Mouse (Mus musculus) duodenum, adult 2 months (tissue): ENCODE data around the gene Mfap5. TPM values are rescaled to one million over a fixed set of nuclear protein-coding genes. Genes with fewer than 3 reads are reported as not detected.

ENCODE experiments used
- polyA plus RNA-seq: library from polyadenylated mRNA; depleted of rRNA; stranded (reverse); fragments of >200 nt; gene quantifications from 2 replicates; pipeline ENCODE4 v1.2.3, GENCODE M21; 2012; ENCODE audit warnings: low replicate concordance; rRNA removed

Mfap5 gene
- polyA plus RNA-seq = 9.8 and 15.8 TPM in 2 replicates

DNA sequence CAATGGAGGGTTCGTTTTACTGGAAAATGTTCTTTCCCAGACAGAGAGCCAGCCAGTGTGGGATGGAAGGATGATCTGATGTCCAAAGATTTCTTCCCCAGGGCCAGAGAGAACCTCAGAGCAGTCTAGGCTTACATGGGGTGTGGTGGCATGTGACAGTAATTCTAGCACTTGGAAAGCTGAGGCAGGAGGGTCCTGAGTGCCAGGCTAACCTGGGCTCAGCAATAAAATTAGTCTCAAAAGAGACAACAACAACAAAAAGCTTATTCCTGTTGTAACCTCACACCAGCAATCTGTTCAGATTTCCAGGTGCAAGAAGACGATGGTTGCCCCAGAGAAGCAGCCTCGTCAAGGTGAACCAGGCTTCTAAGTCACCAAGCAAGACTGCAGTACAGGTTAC, at the start of gene Mfap5:
TSS of gene Mfap5 (plus strand) at position 301 of the 400 bp plus-strand sequence.

DNA sequence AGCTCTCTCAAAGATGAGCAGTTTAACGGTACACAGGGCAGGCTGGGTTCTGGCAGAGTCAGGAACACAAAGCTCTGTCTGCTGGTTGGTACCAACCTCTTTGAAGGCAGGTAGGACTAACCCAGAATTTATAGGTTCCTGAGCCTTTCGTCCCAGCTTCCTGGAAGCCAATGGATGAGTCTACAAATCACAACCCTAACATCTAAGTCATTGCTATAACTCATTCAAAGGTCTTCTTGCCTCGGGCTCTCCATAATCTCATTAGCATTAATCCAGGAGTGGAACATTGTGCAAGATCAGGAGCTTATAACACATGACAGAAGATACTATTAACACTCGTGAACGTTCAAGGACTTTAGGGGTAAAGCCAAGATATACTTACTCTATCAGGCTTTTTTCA, 7.0 kb upstream of the Mfap5 start, which contains the start of gene Rimklb:
TSS of gene Rimklb (minus strand) at position 101 of the 400 bp plus-strand sequence.

GRCm38 (mm10) chr6:122553606-122554005, 48.0 kb downstream of the Mfap5 start, which contains the start of gene Aicda:
Aicda (plus strand) TSS chr6:122553801.

Other genes with a start within 250 kb of the Mfap5 start
- 0.12 TPM in 1 of 2 replicates, not detected in the other for gene Klrg1, start 223.0 kb upstream of the Mfap5 start, polyA plus RNA-seq
- gene M6pr, start 197.1 kb upstream of the Mfap5 start, polyA plus RNA-seq = 16.6 and 19.0 TPM in 2 replicates
- gene Phc1, start 165.3 kb upstream of the Mfap5 start, polyA plus RNA-seq = 8.7 and 19.4 TPM in 2 replicates
- not detected in 2 replicates for gene Rimklb, start 7.1 kb upstream of the Mfap5 start, polyA plus RNA-seq
- gene Aicda, start 48.0 kb downstream of the Mfap5 start, polyA plus RNA-seq = 0.17 TPM in 1 of 2 replicates, not detected in the other
- gene Apobec1, start 96.6 kb downstream of the Mfap5 start, polyA plus RNA-seq = 4.8 and 6.3 TPM in 2 replicates
- gene Gdf3, start 104.2 kb downstream of the Mfap5 start, polyA plus RNA-seq = 0.12 and 0.20 TPM in 2 replicates
- gene Dppa3, start 120.6 kb downstream of the Mfap5 start, polyA plus RNA-seq = not detected in 2 replicates
- gene Nanog, start 201.6 kb downstream of the Mfap5 start, polyA plus RNA-seq = 0.05 TPM in 1 of 2 replicates, not detected in the other